In the genomic region with DNA sequence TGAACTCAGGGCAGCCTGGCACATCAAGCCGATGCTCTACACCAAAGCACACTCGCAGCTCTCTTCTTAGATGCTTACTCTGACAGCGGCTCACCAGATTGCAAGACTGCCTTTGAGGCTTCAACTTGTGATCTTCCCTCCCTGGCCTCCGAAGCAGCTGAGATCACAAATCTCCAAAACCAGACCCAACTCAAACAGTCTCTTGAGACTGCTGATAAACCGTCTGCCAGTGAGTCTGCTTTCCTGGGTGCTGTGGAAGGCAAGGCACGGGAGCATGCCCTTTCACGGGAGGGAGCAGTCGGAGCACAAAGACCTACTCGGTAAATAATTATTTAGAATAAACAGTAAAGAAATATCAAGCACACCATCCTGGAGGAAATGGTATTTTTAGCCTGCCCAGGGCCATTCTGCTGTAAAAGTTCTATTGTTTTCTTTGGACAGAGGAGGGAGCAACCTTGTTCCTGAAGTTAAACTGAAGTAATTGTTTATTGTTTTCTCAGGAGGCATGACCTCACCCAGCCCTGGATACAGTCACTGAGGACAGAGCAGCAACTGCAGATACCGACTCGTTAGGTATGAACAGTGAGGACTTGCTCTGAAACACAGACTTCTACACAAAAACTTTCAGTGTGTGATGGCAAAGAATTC, we compare ENCODE assay signal across 9 mouse cellular contexts. TPM values are rescaled to one million over a fixed set of nuclear protein-coding genes. Genes with fewer than 3 reads are reported as not detected.
DNase-seq lines count a peak whose midpoint lies in the region; ATAC-seq and TF ChIP-seq lines count a peak whose summit lies in the region.
"Had no signal": no experiment of that assay in that cellular context is flagged by ENCODE, and none has a peak within 500 bp of the region (broad histone marks: within the 10 kb centered on the region; RNA-seq: fewer than 3 reads in every experiment).

No protein-coding gene starts in this region.

- H3K9me3 ChIP-seq in lung, embryonic 14.5 days (ENCODE audit: low read depth, low read length): no peaks in the 10 kb centered on the region
- no peaks in the 10 kb centered on the region for H3K9me3 ChIP-seq in embryonic facial prominence, embryonic 14.5 days (ENCODE audit: control insufficient read depth, low read length)
- H3K9me3 ChIP-seq in forebrain, embryonic 16.5 days (ENCODE audit: control insufficient read depth, low read length): no peaks in the 10 kb centered on the region

- peak; percentile 21 for DNase-seq in lung, embryonic 14.5 days
- DNase-seq in lung, adult 2 months: no peak
- DNase-seq in embryonic facial prominence, embryonic 14.5 days (ENCODE audit: low spot score): peak; percentile 38
- DNase-seq in kidney, postnatal 14 days: peak; percentile 34
- DNase-seq in skeletal muscle tissue, adult 2 months (ENCODE audit: low read depth, low spot score): peak; percentile 4
- DNase-seq in adrenal gland, adult 18-20 months (ENCODE audit: low spot score in 2 of 2): no peak
- no peak for DNase-seq in left cerebral cortex, postnatal 4 days
- DNase-seq: cerebellum, adult 11 months had no signal

- intact Hi-C loops in left cerebral cortex, postnatal 4 days (cut with DNase I): no loop called here

- 0 out of 2 replicates have a peak overlapping the region, but pooled peaks have one; percentile 4 for H3K4me2 ChIP-seq in lung, embryonic 14.5 days
- H3K4me2 ChIP-seq in embryonic facial prominence, embryonic 14.5 days (ENCODE audit: low read depth, low read length): no peak overlapping the region
- H3K4me2 ChIP-seq in forebrain, embryonic 16.5 days (ENCODE audit: low read length): no peak overlapping the region

- TF ChIP-seq CTCF in lung, embryonic 14.5 days (IDR thresholded peaks at IDR 0.05; ENCODE audit: low read depth): no peak
- no peak for TF ChIP-seq CTCF in lung, adult 2 months (IDR thresholded peaks at IDR 0.05; ENCODE audit: insufficient read depth, low read length)

- H3K27me3 ChIP-seq in lung, embryonic 14.5 days (ENCODE audit: insufficient read depth, low read length): no peaks in the 10 kb centered on the region
- H3K27me3 ChIP-seq in embryonic facial prominence, embryonic 14.5 days (replicated peaks; ENCODE audit: control insufficient read depth, insufficient read depth, low read length): no peaks in the 10 kb centered on the region
- no peaks in the 10 kb centered on the region for H3K27me3 ChIP-seq in forebrain, embryonic 16.5 days (replicated peaks; ENCODE audit: control insufficient read depth, insufficient read depth, low read length)

- H3K4me1 ChIP-seq in lung, embryonic 14.5 days (ENCODE audit: insufficient read depth): no peaks in the 10 kb centered on the region
- H3K4me1 ChIP-seq in lung, adult 2 months (ENCODE audit: control insufficient read depth, insufficient read depth, low read length): peaks cover 4% of the 10 kb centered on the region; the same call in 1 of the 2 replicates
- H3K4me1 ChIP-seq in embryonic facial prominence, embryonic 14.5 days (ENCODE audit: control insufficient read depth, insufficient read depth, low read length): no peaks in the 10 kb centered on the region
- no peaks in the 10 kb centered on the region for H3K4me1 ChIP-seq in forebrain, embryonic 16.5 days (replicated peaks; ENCODE audit: control insufficient read depth, insufficient read depth, low read length)

- H3K4me3 ChIP-seq in lung, embryonic 14.5 days (ENCODE audit: low read depth, low read length): no peak overlapping the region
- no peak overlapping the region for H3K4me3 ChIP-seq in lung, adult 2 months (replicated peaks; ENCODE audit: extremely low read depth, low read depth, low read length)
- no peak overlapping the region for H3K4me3 ChIP-seq in embryonic facial prominence, embryonic 14.5 days (ENCODE audit: low read depth, low read length)
- H3K4me3 ChIP-seq in forebrain, embryonic 16.5 days (replicated peaks; ENCODE audit: low read length): no peak overlapping the region

- ATAC-seq in lung, embryonic 14.5 days (ENCODE audit: insufficient read depth): peak; percentile 62; the same call in 1 of the 2 replicates
- ATAC-seq in embryonic facial prominence, embryonic 14.5 days (ENCODE audit: low read depth): no peak
- no peak for ATAC-seq in forebrain, embryonic 16.5 days

- H3K27ac ChIP-seq in lung, embryonic 14.5 days (ENCODE audit: low read depth): no peak overlapping the region
- no peak overlapping the region for H3K27ac ChIP-seq in embryonic facial prominence, embryonic 14.5 days (replicated peaks; ENCODE audit: low read depth, low read length)
- H3K27ac ChIP-seq in forebrain, embryonic 16.5 days (ENCODE audit: low read length): no peak overlapping the region

- no peaks in the 10 kb centered on the region for H3K36me3 ChIP-seq in lung, embryonic 14.5 days (ENCODE audit: insufficient read depth)
- no peaks in the 10 kb centered on the region for H3K36me3 ChIP-seq in embryonic facial prominence, embryonic 14.5 days (ENCODE audit: control insufficient read depth, insufficient read depth, low read length)
- H3K36me3 ChIP-seq in forebrain, embryonic 16.5 days (ENCODE audit: control insufficient read depth, insufficient read depth): 0 out of 2 replicates have a peak, but pooled peaks cover 2% of the 10 kb centered on the region

- WGBS in lung, embryonic 14.5 days: 22% methylated on average over 11 of the region's 11 CpGs
- 28% methylated on average over 11 of the region's 11 CpGs for WGBS in lung, adult 2 months
- WGBS in embryonic facial prominence, embryonic 14.5 days: 28% methylated on average over 11 of the region's 11 CpGs
- 54% methylated on average over 11 of the region's 11 CpGs for WGBS in forebrain, embryonic 16.5 days

- no peak for TF ChIP-seq POLR2A in lung, adult 2 months (IDR thresholded peaks at IDR 0.05; ENCODE audit: borderline replicate concordance, extremely low read depth, low read depth, low read length)

- H3K9ac ChIP-seq in lung, embryonic 14.5 days: no peak overlapping the region
- H3K9ac ChIP-seq in embryonic facial prominence, embryonic 14.5 days (ENCODE audit: low read depth, low read length): no peak overlapping the region
- no peak overlapping the region for H3K9ac ChIP-seq in forebrain, embryonic 16.5 days (replicated peaks; ENCODE audit: low read depth, low read length)

RNA-seq across cellular contexts. Expression of a gene that starts 41.8 kb away (rescaled TPM):
- 1.3 and 1.7 TPM in 2 replicates for polyA plus RNA-seq in lung, embryonic 14.5 days (2014; fragmentation: Nextera tagmentation; extraction: Ambion mirVana)
- 6.4 and 11.1 TPM in 2 replicates for polyA plus RNA-seq in lung, adult 2 months (2012; rRNA removed)
- 1.3 and 1.6 TPM in 2 replicates for polyA plus RNA-seq in embryonic facial prominence, embryonic 14.5 days (2014; fragmentation: Nextera tagmentation; extraction: Ambion mirVana)
- total RNA-seq in adrenal gland, adult 18-20 months (2021): 10 to 100 TPM; 15.9 to 24.3 TPM
- polyA plus RNA-seq in forebrain, embryonic 16.5 days (2015; fragmentation: Nextera tagmentation; extraction: Ambion mirVana): 3.2 and 3.9 TPM in 2 replicates
- total RNA-seq in left cerebral cortex, postnatal 4 days (2021): 10 to 100 TPM; 16.8 to 18.5 TPM

Comparison
In these comparisons a context has a peak if more than half of its experiments do, and no peak if none do; other contexts are left out.
1. DNase-seq: peak in lung, embryonic 14.5 days (single experiment), embryonic facial prominence, embryonic 14.5 days (single experiment), kidney, postnatal 14 days (single experiment) and skeletal muscle tissue, adult 2 months (single experiment); none in lung, adult 2 months (single experiment), adrenal gland, adult 18-20 months (0 of 2) and left cerebral cortex, postnatal 4 days (single experiment).